Mouse (Mus musculus) lung, postnatal 0 days (tissue): Measurements from ENCODE around the gene Cpd. TPM values are rescaled to one million over a fixed set of nuclear protein-coding genes. Genes with fewer than 3 reads are reported as not detected.

Experiments used
- ATAC-seq: fragments of 200-750 bp; cut with Nextera tagmentation; 2 replicates; pipeline ENCODE4 v1.8.0; 2017; ENCODE audit warnings: moderate library complexity
- DNase-seq: peaks from one replicate; pipeline ENCODE4 v3.0.0-alpha.2; 2016; ENCODE audit warnings: low spot score
- H3K27ac ChIP-seq: fragments of 300-500 bp; sonication (generic); 2 replicates; pipeline ENCODE4 v1.5.1; 2014; ENCODE audit warnings: antibody characterized with exemption, mild to moderate bottlenecking, low read length, mixed read lengths
- H3K27me3 ChIP-seq: fragments of 300-500 bp; sonication (generic); replicated peaks from 2 replicates; pipeline ENCODE4 v1.6.1; 2014; ENCODE audit warnings: low read length, mixed read lengths; ENCODE audit not compliant: insufficient read depth
- H3K36me3 ChIP-seq: fragments of 300-500 bp; sonication (generic); 2 replicates; pipeline ENCODE4 v1.6.1; 2014; ENCODE audit warnings: low read length, mixed read lengths; ENCODE audit not compliant: insufficient read depth
- H3K4me1 ChIP-seq: fragments of 300-500 bp; sonication (generic); 2 replicates; pipeline ENCODE4 v1.6.1; 2014; ENCODE audit warnings: antibody characterized with exemption, low read depth, low read length, mixed read lengths; ENCODE audit not compliant: insufficient read depth
- H3K4me2 ChIP-seq: fragments of 300-500 bp; sonication (generic); replicated peaks from 2 replicates; pipeline ENCODE4 v1.6.1; 2014; ENCODE audit warnings: low read depth, mild to moderate bottlenecking, low read length, moderate library complexity, mixed read lengths
- H3K4me3 ChIP-seq: fragments of 300-500 bp; sonication (generic); 2 replicates; pipeline ENCODE4 v1.5.1; 2014; ENCODE audit warnings: low read depth, low read length
- H3K9ac ChIP-seq: fragments of 300-500 bp; sonication (generic); replicated peaks from 2 replicates; pipeline ENCODE4 v1.6.1; 2014; ENCODE audit warnings: low read depth, mild to moderate bottlenecking
- H3K9me3 ChIP-seq: fragments of 300-500 bp; sonication (generic); 2 replicates; pipeline ENCODE4 v1.6.1; 2016; ENCODE audit warnings: low read length, mixed read lengths
- CTCF ChIP-seq: IDR thresholded peaks from 2 replicates; pipeline ENCODE4 v1.5.1; 2016; ENCODE audit warnings: antibody characterized with exemption, mild to moderate bottlenecking
- EP300 ChIP-seq: IDR thresholded peaks from 2 replicates; pipeline ENCODE4 v1.6.1; 2016; ENCODE audit warnings: antibody characterized with exemption, mild to moderate bottlenecking, control low read depth
- WGBS: fragments of 180-500 bp; shearing (Covaris S2); extraction: QIAGEN DNeasy Blood & Tissue Kit; methylation state at CpG from one replicate; pipeline ENCODE4 v1.1.7; 2014; 5-methylcytosine and 5-hydroxymethylcytosine counted together
- polyA plus RNA-seq: library from polyadenylated mRNA; unstranded; fragments of >200 nt; fragmentation: Nextera tagmentation; extraction: Ambion mirVana; gene quantifications from 2 replicates; pipeline ENCODE4 v1.2.1, GENCODE M21; 2015

The Cpd gene
- polyA plus RNA-seq, 1 experiment from 2014 or later = 15.7 TPM

DNA sequence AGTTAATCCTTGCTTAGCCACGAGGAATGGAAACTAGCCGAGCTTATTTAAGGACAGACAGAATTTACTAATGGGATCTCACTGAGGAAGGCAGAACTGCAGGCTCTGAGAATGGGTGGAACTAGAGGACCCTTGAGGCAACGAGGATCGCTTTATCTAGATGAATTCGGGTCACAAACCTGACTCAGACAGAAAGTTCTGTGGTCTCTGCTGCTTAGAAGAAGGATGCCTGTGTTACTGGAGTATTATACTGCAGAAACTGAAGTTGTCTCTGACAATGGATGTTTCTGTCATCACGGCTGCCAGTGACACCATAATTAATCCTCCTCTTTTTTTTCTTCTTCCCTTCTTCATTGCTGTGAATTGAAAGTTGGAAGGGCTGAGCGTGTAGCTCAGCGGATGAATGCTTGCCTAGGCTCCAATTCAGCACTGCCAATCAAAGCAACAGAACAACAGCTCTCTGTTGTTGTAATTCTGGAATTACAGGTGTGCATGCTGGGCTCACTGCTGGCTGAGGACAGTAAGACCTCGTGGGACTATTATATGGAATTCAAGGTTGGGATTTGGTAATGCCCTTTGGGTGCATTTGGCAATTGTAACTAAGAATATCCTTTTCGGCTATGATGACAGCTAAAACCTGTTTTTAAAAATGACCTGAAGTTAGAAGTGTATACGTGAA is 25.9 kb upstream of the Cpd start:
- Histone ChIP-seq H3K36me3 (no peaks in the 10 kb centered on the region), H3K4me3 (no peak overlapping the region), H3K27ac (no peak overlapping the region), H3K9me3 (no peaks in the 10 kb centered on the region), H3K4me1 (no peaks in the 10 kb centered on the region), H3K4me2 (no peak overlapping the region), H3K27me3 (no peaks in the 10 kb centered on the region), H3K9ac (no peak overlapping the region)
- no peak for ATAC-seq
- TF ChIP-seq CTCF (no peak), EP300 (no peak)
- 65% methylated on average over 11 of the region's 11 CpGs for WGBS
- no peak for DNase-seq

DNA sequence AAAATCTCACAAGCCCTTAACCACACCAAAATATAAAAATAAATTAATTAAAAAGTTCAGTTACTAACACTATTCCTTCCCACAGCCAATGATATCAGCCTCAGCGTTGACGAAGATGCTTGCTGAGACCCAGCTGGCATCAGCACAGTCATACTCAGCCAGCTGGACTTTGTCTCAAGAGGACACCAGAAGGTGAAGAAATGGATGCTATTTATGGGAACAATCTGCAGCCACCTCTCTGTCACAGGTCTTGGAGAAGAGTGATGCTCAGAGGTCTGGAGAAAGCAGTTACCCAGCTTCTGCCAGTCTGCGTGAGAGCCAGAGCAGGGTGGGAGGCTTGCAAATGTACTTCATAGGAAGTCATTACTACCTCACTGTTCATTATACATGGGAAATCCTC is 14.4 kb upstream of the Cpd start:
- no peak overlapping the region for H3K4me3 ChIP-seq
- H3K27me3 ChIP-seq = no peaks in the 10 kb centered on the region
- ATAC-seq (peak; percentile 43), DNase-seq (peak; percentile 62)
- no peak overlapping the region for H3K9ac ChIP-seq
- H3K27ac ChIP-seq = no peak overlapping the region
- no peaks in the 10 kb centered on the region for H3K9me3 ChIP-seq
- H3K4me1 ChIP-seq = no peaks in the 10 kb centered on the region
- TF ChIP-seq EP300 (no peak), CTCF (no peak)
- WGBS = 71% methylated on average over 3 of the region's 3 CpGs
- no peaks in the 10 kb centered on the region for H3K36me3 ChIP-seq
- no peak overlapping the region for H3K4me2 ChIP-seq

DNA sequence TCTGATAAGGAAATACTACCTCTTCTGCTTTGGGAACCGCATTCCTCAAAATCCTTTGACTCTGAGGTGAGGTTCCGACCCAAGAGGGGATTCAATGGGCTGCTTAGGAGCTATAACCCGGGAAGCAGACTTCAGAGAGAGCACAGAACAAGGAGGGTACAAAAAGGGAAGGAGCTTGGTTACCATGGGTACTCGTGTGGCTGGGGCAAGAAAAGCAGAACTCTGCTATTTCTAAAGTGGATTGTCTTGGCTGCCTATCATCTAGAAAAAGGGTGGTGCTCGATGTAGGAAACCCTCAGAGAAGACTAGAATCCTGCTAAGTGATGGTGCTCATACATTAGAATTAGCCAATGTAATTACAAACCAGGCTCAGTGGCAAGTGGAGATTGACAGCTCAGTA is 12.4 kb upstream of the Cpd start:
- Histone ChIP-seq H3K27ac (no peak overlapping the region), H3K4me3 (no peak overlapping the region)

DNA sequence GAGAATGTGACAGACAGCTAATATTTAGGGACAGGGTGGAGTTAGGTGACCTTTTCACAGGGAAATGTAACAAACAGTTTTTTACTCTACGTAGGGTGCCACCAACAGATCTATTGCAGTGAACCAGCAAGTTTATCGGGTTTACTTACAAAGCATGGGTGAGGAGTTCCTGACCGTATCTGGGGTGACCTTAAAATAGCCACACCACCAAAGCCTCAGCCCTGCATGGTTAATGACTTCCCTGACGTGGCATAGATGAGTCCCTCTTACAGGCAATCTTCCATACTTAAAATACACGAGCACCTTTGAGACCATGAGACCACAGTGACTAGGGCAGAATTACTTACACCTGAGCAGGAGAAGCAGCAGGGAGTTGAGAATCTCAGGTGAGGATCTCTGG is 12.0 kb upstream of the Cpd start:
- DNase-seq (peak; percentile 13), ATAC-seq (no peak)
- 51% methylated on average over 5 of the region's 5 CpGs for WGBS
- H3K36me3 ChIP-seq = no peaks in the 10 kb centered on the region
- no peak for TF ChIP-seq EP300
- TF ChIP-seq CTCF = no peak
- H3K9ac ChIP-seq = no peak overlapping the region
- H3K27me3 ChIP-seq = no peaks in the 10 kb centered on the region
- peaks cover 3% of the 10 kb centered on the region; the same call in 1 of the 2 replicates for H3K4me1 ChIP-seq
- H3K27ac ChIP-seq = no peak overlapping the region
- H3K9me3 ChIP-seq = no peaks in the 10 kb centered on the region
- H3K4me2 ChIP-seq = no peak overlapping the region
- H3K4me3 ChIP-seq = no peak overlapping the region

More for the DNA sequence above, 12.4 kb upstream of the Cpd start:
- Histone ChIP-seq H3K27me3 (no peaks in the 10 kb centered on the region), H3K4me1 (peaks cover 3% of the 10 kb centered on the region; the same call in 1 of the 2 replicates), H3K9ac (no peak overlapping the region), H3K9me3 (no peaks in the 10 kb centered on the region), H3K36me3 (no peaks in the 10 kb centered on the region), H3K4me2 (no peak overlapping the region)
- ATAC-seq = no peak
- peak; percentile 32 for DNase-seq
- 49% methylated on average over 5 of the region's 5 CpGs for WGBS
- TF ChIP-seq EP300 = no peak
- no peak for TF ChIP-seq CTCF

DNA sequence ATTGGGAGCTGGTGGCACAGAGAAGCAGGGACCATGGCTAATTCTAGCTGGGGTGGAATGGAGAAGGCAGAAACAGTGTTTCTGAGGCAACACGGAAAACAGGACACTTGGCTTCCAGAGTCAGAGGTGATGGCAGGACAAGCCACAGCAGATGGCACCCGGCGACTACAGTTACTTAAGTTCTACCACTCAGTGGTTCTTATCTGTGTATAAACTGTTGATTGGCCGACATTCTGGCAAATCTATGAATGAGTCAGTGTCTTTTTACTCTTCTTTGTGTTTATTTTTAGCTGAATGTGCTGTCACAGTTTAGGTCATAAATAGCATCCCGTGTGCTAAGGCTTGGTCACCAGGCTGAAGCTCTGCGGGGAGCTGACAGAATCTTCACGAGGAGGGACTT is 10.3 kb upstream of the Cpd start:
- TF ChIP-seq CTCF (no peak), EP300 (no peak)
- no peak overlapping the region for H3K9ac ChIP-seq
- H3K36me3 ChIP-seq = no peaks in the 10 kb centered on the region
- peaks cover 3% of the 10 kb centered on the region; the same call in 1 of the 2 replicates for H3K4me1 ChIP-seq
- H3K27ac ChIP-seq = no peak overlapping the region
- peak; percentile 77 for DNase-seq
- no peak overlapping the region for H3K4me3 ChIP-seq
- WGBS = 46% methylated on average over 7 of the region's 7 CpGs
- H3K4me2 ChIP-seq = no peak overlapping the region
- ATAC-seq = peak; percentile 76
- no peaks in the 10 kb centered on the region for H3K27me3 ChIP-seq
- H3K9me3 ChIP-seq = no peaks in the 10 kb centered on the region

DNA sequence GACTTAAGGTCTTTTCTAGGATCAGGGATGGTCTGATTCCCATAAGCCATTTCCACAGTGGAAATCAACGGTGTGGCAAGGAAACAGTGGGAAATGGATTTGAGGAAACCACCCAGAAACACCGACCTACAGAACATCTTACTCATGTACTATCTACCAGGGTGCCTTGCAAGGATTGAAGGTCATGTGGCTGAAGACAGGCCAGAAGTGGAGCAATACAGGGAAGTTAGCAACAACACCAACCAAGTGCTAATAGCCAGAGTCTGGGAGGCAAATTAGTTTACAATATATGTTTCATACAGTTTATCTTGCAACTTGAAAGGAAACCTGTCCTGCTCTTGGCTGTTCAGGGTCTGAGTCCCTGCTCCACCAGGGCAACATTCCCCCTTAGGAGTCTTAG is 9.8 kb upstream of the Cpd start:
- no peaks in the 10 kb centered on the region for H3K36me3 ChIP-seq
- no peak for ATAC-seq
- 70% methylated on average over 2 of the region's 2 CpGs for WGBS
- H3K4me2 ChIP-seq = no peak overlapping the region
- peaks cover 3% of the 10 kb centered on the region; the same call in 1 of the 2 replicates for H3K4me1 ChIP-seq
- no peak overlapping the region for H3K4me3 ChIP-seq
- no peaks in the 10 kb centered on the region for H3K9me3 ChIP-seq
- H3K27ac ChIP-seq = no peak overlapping the region
- no peaks in the 10 kb centered on the region for H3K27me3 ChIP-seq
- DNase-seq = peak; percentile 54
- no peak overlapping the region for H3K9ac ChIP-seq
- TF ChIP-seq EP300 = no peak
